Mouse (Mus musculus) embryo, embryonic 9.5 days (tissue): ENCODE data around the gene Olfr1186.
"Not testable (repeated sequence)": the region's sequence is repeated elsewhere in the genome, so short reads cannot be mapped to it uniquely, and the experiment has no call there.

Experiments
- DNase-seq: peaks from one replicate; pipeline ENCODE4 v3.0.0-alpha.2; 2017; ENCODE audit errors: extremely low spot score

Gene Olfr1186

DNA sequence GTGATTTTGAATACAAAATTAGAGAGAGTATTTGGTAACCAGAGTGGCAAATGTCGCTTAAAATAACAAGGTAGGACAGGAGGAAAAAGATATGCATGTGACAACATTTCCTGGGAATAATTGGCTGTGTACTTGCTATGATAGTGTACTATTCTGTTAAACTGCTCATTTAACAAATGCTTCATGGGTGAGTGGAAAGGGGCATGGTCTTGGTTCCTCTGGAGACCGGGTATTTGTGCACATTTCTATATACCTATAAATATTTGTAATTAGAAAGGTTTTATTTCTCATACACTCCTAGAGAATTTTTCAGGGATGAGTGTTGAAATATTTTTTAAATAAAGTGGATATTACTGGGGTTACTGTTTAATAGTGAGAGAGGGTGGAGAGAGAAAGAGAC is at the start of gene Olfr1186:
Gene Olfr1186, plus strand, starts transcription at position 301 of the 400 bp plus-strand sequence.
- DNase-seq = no peak

DNA sequence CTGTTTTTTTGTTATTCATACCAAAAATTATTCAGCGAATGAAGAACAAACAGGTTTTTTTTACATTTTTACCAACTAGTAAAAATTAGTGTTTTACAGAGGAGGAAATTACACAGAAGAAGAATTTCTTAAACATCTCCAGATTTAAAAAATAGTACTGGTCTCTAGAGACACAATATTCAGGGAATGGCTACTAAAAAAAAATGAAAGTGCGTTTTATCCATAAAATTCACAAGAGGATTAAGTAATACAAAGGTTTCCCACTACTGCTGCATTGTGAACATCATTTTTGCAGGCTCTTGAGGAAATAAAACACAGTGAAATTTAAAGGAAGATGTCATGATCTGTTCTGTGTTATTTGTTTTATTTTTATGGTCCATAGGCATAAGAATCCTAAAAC is 35.1 kb upstream of the Olfr1186 start, which contains the start of gene Olfr1184:
Gene Olfr1184, plus strand, starts transcription at position 301 of the 400 bp plus-strand sequence.
- no peak for DNase-seq

DNA sequence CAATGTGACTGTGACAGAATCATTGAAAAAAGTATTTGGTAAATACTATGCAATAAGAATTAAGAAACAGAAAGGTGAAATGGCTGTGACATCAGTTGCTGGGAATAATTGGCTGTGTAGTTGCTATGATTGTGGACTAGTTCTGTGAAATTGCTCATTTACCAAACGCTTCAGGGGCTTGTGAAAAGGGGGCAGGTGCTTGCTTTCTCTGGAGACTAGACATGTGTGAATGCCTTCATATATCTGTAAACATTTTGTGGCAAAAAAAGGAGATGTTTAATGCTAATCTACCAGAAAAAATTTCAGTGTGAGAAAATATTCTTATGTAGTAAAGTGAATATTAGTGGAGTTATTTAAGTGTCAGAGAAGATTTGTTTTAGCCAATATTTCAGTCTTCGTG is 25.3 kb upstream of the Olfr1186 start, which contains the start of gene Olfr1185-ps1:
Gene Olfr1185-ps1, plus strand, starts transcription at position 301 of the 400 bp plus-strand sequence.
- DNase-seq = no peak

DNA sequence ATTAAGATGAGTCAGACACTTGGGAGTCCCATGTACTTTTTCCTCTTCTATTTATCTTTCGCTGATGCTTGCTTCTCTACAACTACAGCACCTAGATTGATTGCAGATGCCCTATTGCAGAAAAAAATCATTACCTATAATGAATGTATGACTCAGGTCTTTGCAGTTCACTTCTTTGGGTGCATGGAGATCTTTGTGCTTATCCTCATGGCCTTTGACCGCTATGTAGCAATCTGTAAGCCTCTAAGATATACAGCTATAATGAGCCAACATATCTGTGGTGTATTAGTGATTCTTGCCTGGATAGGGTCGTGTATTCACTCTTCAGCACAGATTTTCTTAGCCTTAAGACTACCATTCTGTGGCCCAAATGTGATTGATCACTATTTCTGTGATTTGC is 7.4 kb downstream of the Olfr1186 start:
- DNase-seq = no peak

DNA sequence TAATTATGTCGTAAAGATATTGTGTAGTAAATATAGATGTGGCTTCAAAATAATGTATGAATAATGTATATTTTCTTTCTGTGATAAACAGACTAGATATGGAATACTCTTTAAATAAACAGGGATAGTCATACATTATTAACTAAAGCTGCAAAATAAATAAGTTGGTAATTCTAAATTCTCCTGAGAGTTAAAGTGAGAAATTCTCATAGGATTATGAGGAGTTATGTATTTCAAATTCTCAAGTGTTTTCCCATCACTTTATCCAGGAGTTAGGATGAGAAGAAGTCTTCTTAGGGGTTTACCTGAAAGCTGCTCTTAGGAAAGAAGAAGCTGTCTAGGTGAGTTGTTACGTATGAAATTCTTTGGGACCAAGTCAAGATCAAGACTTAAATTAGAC is 38.3 kb downstream of the Olfr1186 start, which contains the start of gene Olfr1188:
Gene Olfr1188, plus strand, starts transcription at position 301 of the 400 bp plus-strand sequence.
- DNase-seq = no peak

DNA sequence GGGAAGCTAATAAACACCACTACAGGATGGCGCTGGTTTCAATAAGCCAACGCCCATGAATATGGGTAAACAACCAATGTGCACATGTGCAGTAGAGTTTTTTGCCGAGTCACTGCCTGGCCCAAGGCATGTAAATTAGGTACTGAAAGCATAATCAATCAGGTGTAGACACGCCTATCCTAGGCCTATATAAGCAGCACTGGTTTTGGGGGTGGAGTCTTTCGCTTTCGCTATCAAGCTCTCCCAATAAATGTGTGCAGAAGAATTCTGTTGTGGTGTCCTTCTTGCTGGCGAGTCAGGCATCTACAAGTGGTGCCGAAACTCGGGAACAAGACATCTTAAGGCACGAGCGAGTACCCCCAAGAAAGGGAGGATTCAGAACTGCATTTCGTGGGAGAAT is 54.3 kb downstream of the Olfr1186 start:
- not testable (repeated sequence) for DNase-seq
